Mouse (Mus musculus): ENCODE data around the gene Harbi1. TPM values are rescaled to one million over a fixed set of nuclear protein-coding genes. Genes with fewer than 3 reads are reported as not detected.
A peak's percentile ranks its signal among the peaks of the same experiment; 100 is the strongest.

The Harbi1 gene
- total and polyA plus RNA-seq, 2 experiments, result 5.0 to 22.8 TPM

DNA sequence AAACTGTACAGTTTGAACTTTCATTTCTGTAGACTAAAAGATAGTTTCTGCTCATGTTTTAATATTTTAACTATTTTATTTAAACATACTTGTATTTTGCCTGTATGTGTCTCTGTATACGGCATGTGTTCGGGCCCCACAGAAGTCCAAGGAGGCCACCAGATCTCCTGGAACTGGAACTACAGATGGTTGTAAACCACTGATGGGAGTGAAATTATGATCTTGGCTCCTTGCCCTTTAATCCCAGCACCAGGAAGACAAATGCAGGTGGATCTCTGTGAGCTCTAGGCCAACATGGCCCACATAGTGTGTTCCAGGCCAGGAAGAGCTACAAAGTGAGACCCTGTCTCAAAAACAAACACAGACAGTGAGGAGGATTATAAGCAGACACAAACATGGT lies 9.3 kb upstream of the Harbi1 start:
- DNase-seq (ENCODE audit: extremely low read depth, low read depth, low spot score), result no peak
- peaks cover 11% of the 10 kb centered on the region; the same call in 1 of the 2 replicates for H3K79me2 ChIP-seq (ENCODE audit: control insufficient read depth, insufficient read depth, low read length)
- 95% methylated on average over 2 of the region's 2 CpGs for WGBS
- H3K27me3 ChIP-seq (ENCODE audit: control insufficient read depth, insufficient read depth, low read length), result no peaks in the 10 kb centered on the region
- H3K27ac ChIP-seq (replicated peaks; ENCODE audit: insufficient read depth, low read depth, low read length), result no peak overlapping the region
- no peak overlapping the region for H3K9ac ChIP-seq (ENCODE audit: low read depth, low read length)
- no peak overlapping the region for H3K4me3 ChIP-seq (ENCODE audit: insufficient read depth, low read depth, low read length)
- TF ChIP-seq POLR2A (IDR thresholded peaks at IDR 0.05; ENCODE audit: extremely low read depth, insufficient read depth, low read length) (no peak), CTCF (IDR thresholded peaks at IDR 0.05; ENCODE audit: low read depth, low read length) (no peak)
- peaks cover 6% of the 10 kb centered on the region for H3K4me1 ChIP-seq (ENCODE audit: control insufficient read depth, insufficient read depth, low read length)
- peaks cover 13% of the 10 kb centered on the region for H3K36me3 ChIP-seq (ENCODE audit: control insufficient read depth, insufficient read depth, low read length)

DNA sequence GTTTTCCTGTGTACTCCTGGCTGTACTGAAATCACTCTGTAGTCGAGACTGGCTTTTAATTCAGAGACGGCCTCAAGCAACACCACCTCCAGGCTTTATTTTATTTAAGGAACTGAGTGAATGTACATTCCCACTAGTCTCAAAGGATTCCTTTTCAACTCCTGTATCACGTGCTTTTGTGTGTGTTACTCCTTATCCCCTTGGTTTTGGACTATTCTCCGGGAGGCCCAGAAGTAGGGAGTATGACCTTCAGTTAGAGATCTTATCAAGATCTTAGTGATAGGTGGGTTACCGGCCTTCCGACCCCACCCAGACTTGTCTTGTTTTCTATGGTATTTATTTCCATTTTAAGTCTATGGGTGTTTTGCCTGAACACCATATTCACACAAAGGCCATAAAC lies 4.9 kb upstream of the Harbi1 start:
- 84% methylated on average over 6 of the region's 6 CpGs for WGBS

DNA sequence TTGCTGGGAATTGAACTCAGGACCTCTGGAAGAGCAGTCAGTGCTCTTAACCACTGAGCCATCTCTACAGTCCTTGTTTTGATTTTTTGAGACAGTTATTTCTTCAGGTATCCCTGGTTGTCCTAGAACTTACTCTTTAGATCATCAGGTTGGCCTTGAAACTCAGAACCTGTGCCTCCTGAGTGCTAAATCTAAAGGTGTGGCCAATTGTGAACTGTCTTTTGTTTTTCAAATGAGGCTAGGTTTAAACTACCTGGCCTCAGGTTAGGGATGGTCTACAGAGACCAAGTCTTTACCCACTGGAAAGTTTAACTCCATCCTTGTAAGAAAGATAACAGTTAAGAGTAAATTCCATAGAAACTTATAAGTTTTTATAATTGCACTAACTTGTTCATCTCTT lies 4.2 kb upstream of the Harbi1 start:
- Histone ChIP-seq H3K4me1 (ENCODE audit: control insufficient read depth, insufficient read depth, low read length) (peaks cover 8% of the 10 kb centered on the region), H3K9ac (ENCODE audit: low read depth, low read length) (no peak overlapping the region), H3K27me3 (ENCODE audit: control insufficient read depth, insufficient read depth, low read length) (no peaks in the 10 kb centered on the region), H3K36me3 (ENCODE audit: control insufficient read depth, insufficient read depth, low read length) (peaks cover 11% of the 10 kb centered on the region; the same call in 1 of the 2 replicates), H3K4me3 (ENCODE audit: insufficient read depth, low read depth, low read length) (no peak overlapping the region), H3K79me2 (ENCODE audit: control insufficient read depth, insufficient read depth, low read length) (peaks cover 11% of the 10 kb centered on the region; the same call in 1 of the 2 replicates), H3K27ac (replicated peaks; ENCODE audit: insufficient read depth, low read depth, low read length) (no peak overlapping the region)
- no peak for TF ChIP-seq CTCF (IDR thresholded peaks at IDR 0.05; ENCODE audit: low read depth, low read length)
- no peak for TF ChIP-seq POLR2A (IDR thresholded peaks at IDR 0.05; ENCODE audit: extremely low read depth, insufficient read depth, low read length)
- no peak for DNase-seq (ENCODE audit: extremely low read depth, low read depth, low spot score)

More for the DNA sequence above, 4.9 kb upstream of the Harbi1 start:
- no peak overlapping the region for H3K4me3 ChIP-seq (ENCODE audit: insufficient read depth, low read depth, low read length)
- no peaks in the 10 kb centered on the region for H3K27me3 ChIP-seq (ENCODE audit: control insufficient read depth, insufficient read depth, low read length)
- H3K9ac ChIP-seq (ENCODE audit: low read depth, low read length), result no peak overlapping the region
- peaks cover 12% of the 10 kb centered on the region; the same call in 1 of the 2 replicates for H3K79me2 ChIP-seq (ENCODE audit: control insufficient read depth, insufficient read depth, low read length)
- H3K27ac ChIP-seq (replicated peaks; ENCODE audit: insufficient read depth, low read depth, low read length), result no peak overlapping the region
- peaks cover 8% of the 10 kb centered on the region for H3K4me1 ChIP-seq (ENCODE audit: control insufficient read depth, insufficient read depth, low read length)
- no peak for TF ChIP-seq POLR2A (IDR thresholded peaks at IDR 0.05; ENCODE audit: extremely low read depth, insufficient read depth, low read length)
- TF ChIP-seq CTCF (IDR thresholded peaks at IDR 0.05; ENCODE audit: low read depth, low read length), result no peak
- H3K36me3 ChIP-seq (ENCODE audit: control insufficient read depth, insufficient read depth, low read length), result peaks cover 11% of the 10 kb centered on the region; the same call in 1 of the 2 replicates
- no peak for DNase-seq (ENCODE audit: extremely low read depth, low read depth, low spot score)

DNA sequence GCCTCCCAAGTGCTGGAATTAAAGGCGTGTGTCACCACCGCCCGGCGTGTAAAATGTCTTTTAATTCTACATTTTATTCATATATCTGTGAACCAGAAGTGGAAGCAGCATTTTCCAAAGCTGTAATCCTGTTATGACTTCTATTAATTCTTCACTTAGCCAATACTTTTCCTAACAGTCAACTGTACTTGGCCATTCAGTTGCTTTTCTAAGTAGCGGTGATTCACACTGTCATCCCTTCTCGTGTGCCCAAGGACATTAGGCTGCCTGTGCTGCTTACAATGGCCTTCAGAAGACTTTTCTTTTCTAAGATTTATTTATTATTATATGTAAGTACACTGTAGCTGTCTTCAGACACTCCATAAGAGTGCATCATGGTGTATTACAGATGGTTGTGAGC lies 2.3 kb upstream of the Harbi1 start:
- Histone ChIP-seq H3K4me3 (ENCODE audit: insufficient read depth, low read depth, low read length) (no peak overlapping the region), H3K27me3 (ENCODE audit: control insufficient read depth, insufficient read depth, low read length) (no peaks in the 10 kb centered on the region), H3K9ac (ENCODE audit: low read depth, low read length) (no peak overlapping the region), H3K36me3 (ENCODE audit: control insufficient read depth, insufficient read depth, low read length) (peaks cover 11% of the 10 kb centered on the region; the same call in 1 of the 2 replicates), H3K27ac (replicated peaks; ENCODE audit: insufficient read depth, low read depth, low read length) (no peak overlapping the region), H3K79me2 (ENCODE audit: control insufficient read depth, insufficient read depth, low read length) (peaks cover 17% of the 10 kb centered on the region; the same call in 1 of the 2 replicates), H3K4me1 (ENCODE audit: control insufficient read depth, insufficient read depth, low read length) (peaks cover 8% of the 10 kb centered on the region)
- no peak for DNase-seq (ENCODE audit: extremely low read depth, low read depth, low spot score)
- TF ChIP-seq POLR2A (IDR thresholded peaks at IDR 0.05; ENCODE audit: extremely low read depth, insufficient read depth, low read length) (no peak), CTCF (IDR thresholded peaks at IDR 0.05; ENCODE audit: low read depth, low read length) (no peak)
- 90% methylated on average over 6 of the region's 6 CpGs for WGBS

DNA sequence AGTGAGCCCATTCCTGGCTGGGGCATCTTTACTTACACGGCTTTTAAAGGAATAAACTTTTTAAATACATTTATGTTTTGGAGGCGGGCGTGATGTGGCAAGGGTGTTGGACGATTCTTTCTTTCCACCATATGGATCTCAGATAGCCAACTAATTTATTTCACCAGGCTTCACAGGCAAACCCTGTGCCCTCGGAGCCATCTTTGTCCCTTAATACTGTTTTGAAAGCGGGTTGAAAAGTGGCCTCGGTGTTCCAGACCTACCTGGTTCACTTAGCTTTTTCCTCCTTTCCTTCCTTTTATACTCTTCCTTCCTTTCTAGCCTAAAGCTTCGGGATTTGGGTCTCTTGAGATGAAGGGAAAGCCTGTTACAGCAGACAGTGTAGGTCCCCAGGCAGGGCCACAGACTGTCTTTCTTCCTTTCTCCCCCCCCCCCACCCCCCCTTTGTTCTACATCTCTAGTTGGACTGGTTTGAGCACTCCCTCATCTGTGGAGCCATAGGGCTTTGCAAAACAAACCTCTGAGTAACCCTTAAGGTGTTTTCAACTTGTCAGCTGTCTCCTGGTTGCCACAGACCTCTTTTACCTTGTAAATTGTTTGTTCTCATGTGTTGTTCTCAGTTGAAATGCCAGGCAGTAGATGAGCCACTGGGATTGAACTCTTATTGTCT lies 739 bp downstream of the Harbi1 start:
- H3K9ac ChIP-seq (ENCODE audit: low read depth, low read length), result peak overlapping the region; percentile 91
- H3K27ac ChIP-seq (replicated peaks; ENCODE audit: insufficient read depth, low read depth, low read length), result peak overlapping the region; percentile 94
- peak overlapping the region; percentile 76 for H3K4me3 ChIP-seq (ENCODE audit: insufficient read depth, low read depth, low read length)
- DNase-seq (ENCODE audit: extremely low read depth, low read depth, low spot score), result peak; percentile 30
- TF ChIP-seq CTCF (IDR thresholded peaks at IDR 0.05; ENCODE audit: low read depth, low read length) (no peak), POLR2A (IDR thresholded peaks at IDR 0.05; ENCODE audit: extremely low read depth, insufficient read depth, low read length) (no peak)
- H3K27me3 ChIP-seq (ENCODE audit: control insufficient read depth, insufficient read depth, low read length), result no peaks in the 10 kb centered on the region
- no peaks in the 10 kb centered on the region; the same call in 1 of the 2 replicates for H3K36me3 ChIP-seq (ENCODE audit: control insufficient read depth, insufficient read depth, low read length)
- peaks cover 8% of the 10 kb centered on the region for H3K4me1 ChIP-seq (ENCODE audit: control insufficient read depth, insufficient read depth, low read length)
- peaks cover 14% of the 10 kb centered on the region; the same call in 1 of the 2 replicates for H3K79me2 ChIP-seq (ENCODE audit: control insufficient read depth, insufficient read depth, low read length)
- WGBS, result under 1% methylated on average over 8 of the region's 8 CpGs

DNA sequence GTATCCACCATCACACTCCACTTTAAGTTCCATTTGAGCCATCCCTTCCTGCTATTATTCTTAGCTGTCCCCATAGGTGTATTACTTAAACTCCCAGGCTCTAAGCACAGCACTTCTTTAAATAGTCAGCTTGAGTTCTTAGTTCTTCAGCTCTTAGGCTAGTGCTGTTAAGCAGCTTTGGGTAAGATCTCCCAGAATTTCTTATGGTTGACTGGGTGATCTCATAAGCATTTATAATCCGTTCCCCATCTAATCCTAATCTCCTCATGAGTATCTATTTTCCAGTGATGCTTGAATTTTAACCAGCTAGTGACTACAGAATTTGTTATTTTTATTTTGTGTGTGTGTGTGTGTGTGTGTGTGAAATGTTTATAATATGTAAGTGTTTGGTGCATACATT lies 4.3 kb downstream of the Harbi1 start:
- no peak for TF ChIP-seq CTCF (IDR thresholded peaks at IDR 0.05; ENCODE audit: low read depth, low read length)
- TF ChIP-seq POLR2A (IDR thresholded peaks at IDR 0.05; ENCODE audit: extremely low read depth, insufficient read depth, low read length), result no peak
- Histone ChIP-seq H3K27me3 (ENCODE audit: control insufficient read depth, insufficient read depth, low read length) (no peaks in the 10 kb centered on the region), H3K4me3 (ENCODE audit: insufficient read depth, low read depth, low read length) (no peak overlapping the region), H3K79me2 (ENCODE audit: control insufficient read depth, insufficient read depth, low read length) (peaks cover 8% of the 10 kb centered on the region; the same call in 1 of the 2 replicates), H3K9ac (ENCODE audit: low read depth, low read length) (no peak overlapping the region), H3K36me3 (ENCODE audit: control insufficient read depth, insufficient read depth, low read length) (no peaks in the 10 kb centered on the region; the same call in 1 of the 2 replicates), H3K27ac (replicated peaks; ENCODE audit: insufficient read depth, low read depth, low read length) (no peak overlapping the region), H3K4me1 (ENCODE audit: control insufficient read depth, insufficient read depth, low read length) (peaks cover 7% of the 10 kb centered on the region; the same call in 1 of the 2 replicates)
- DNase-seq (ENCODE audit: extremely low read depth, low read depth, low spot score), result no peak
- 84% methylated on average over 1 of the region's 1 CpGs for WGBS

All from liver, adult 2 months (tissue).